In the genomic region with DNA sequence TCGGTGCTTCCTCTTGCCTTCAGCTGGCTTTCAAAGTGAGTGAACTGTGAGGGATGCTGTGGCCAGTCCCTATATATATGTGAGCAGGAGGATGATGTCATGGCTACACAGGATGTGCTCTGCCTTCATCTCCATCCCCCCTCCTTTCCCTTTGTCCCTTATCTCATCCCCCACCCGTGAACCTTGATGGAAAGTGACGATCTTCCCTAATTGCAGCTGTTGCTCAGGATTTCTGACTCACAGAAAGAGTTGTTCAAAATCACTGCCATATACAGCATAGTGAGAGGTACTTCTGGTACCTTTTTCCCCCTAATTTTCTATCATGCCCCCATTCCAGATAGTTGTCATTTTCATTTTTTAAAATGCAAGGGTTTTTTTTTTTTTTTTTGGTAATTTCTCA, we compare ENCODE assay signal across 21 mouse cellular contexts. TPM values are rescaled to one million over a fixed set of nuclear protein-coding genes. Genes with fewer than 3 reads are reported as not detected.
DNase-seq lines count a peak whose midpoint lies in the region; ATAC-seq and TF ChIP-seq lines count a peak whose summit lies in the region.
"Had no signal": no experiment of that assay in that cellular context is flagged by ENCODE, and none has a peak within 500 bp of the region (broad histone marks: within the 10 kb centered on the region; RNA-seq: fewer than 3 reads in every experiment).

A gene (minus strand): TSS at position 101 of the 400 bp plus-strand sequence.

- no peaks in the 10 kb centered on the region for H3K27me3 ChIP-seq in heart, embryonic 15.5 days
- H3K27me3 ChIP-seq in neural tube, embryonic 15.5 days (replicated peaks) = no peaks in the 10 kb centered on the region
- H3K27me3 ChIP-seq: hindbrain, embryonic 15.5 days; liver, embryonic 15.5 days; stomach, embryonic 15.5 days had no signal

- no peak within 1 kb of the TSS for H3K4me2 ChIP-seq in heart, embryonic 15.5 days
- no peak within 1 kb of the TSS for H3K4me2 ChIP-seq in neural tube, embryonic 15.5 days
- H3K4me2 ChIP-seq: hindbrain, embryonic 15.5 days; limb, embryonic 13.5 days; liver, embryonic 15.5 days; stomach, embryonic 15.5 days had no signal

- H3K4me1 ChIP-seq in heart, embryonic 15.5 days (replicated peaks) = no peaks in the 10 kb centered on the region
- H3K4me1 ChIP-seq in neural tube, embryonic 15.5 days = no peaks in the 10 kb centered on the region
- H3K4me1 ChIP-seq: hindbrain, embryonic 15.5 days; limb, embryonic 13.5 days; liver, embryonic 15.5 days; stomach, embryonic 15.5 days had no signal

- no peak for ATAC-seq in heart, embryonic 15.5 days (replicated peaks; ENCODE audit: insufficient number of reproducible peaks, insufficient read depth, low FRiP score, low read depth)
- no peak for ATAC-seq in neural tube, embryonic 15.5 days (ENCODE audit: low FRiP score)
- ATAC-seq: CD4-positive, CD25-positive, alpha-beta regulatory T cell, adult 4 months had no signal

- 9% methylated on average over 3 of the region's 3 CpGs for WGBS in heart, embryonic 15.5 days
- WGBS in neural tube, embryonic 15.5 days = 37% methylated on average over 3 of the region's 3 CpGs

- intact Hi-C loops in heart, postnatal 10 days (cut with DNase I) = no loop called here

- H3K4me3 ChIP-seq in heart, embryonic 15.5 days = no peak within 1 kb of the TSS
- H3K4me3 ChIP-seq in layer of hippocampus, adult 2 months = no peak within 1 kb of the TSS; the same call in 1 of the 2 replicates
- no peak within 1 kb of the TSS for H3K4me3 ChIP-seq in neural tube, embryonic 15.5 days (replicated peaks)
- H3K4me3 ChIP-seq: hindbrain, embryonic 15.5 days; limb, embryonic 13.5 days; liver, embryonic 15.5 days; stomach, embryonic 15.5 days had no signal

- no peaks in the 10 kb centered on the region for H3K36me3 ChIP-seq in heart, embryonic 15.5 days
- no peaks in the 10 kb centered on the region for H3K36me3 ChIP-seq in neural tube, embryonic 15.5 days
- H3K36me3 ChIP-seq: hindbrain, embryonic 15.5 days; limb, embryonic 13.5 days; liver, embryonic 15.5 days; stomach, embryonic 15.5 days had no signal

- TF ChIP-seq CTCF in layer of hippocampus, adult 2 months (conservative IDR thresholded peaks at IDR 0.05) = no peak

- H3K27ac ChIP-seq in heart, embryonic 15.5 days = no peak within 1 kb of the TSS
- H3K27ac ChIP-seq in layer of hippocampus, adult 2 months = no peak within 1 kb of the TSS
- no peak within 1 kb of the TSS for H3K27ac ChIP-seq in neural tube, embryonic 15.5 days (replicated peaks)
- H3K27ac ChIP-seq: hindbrain, embryonic 15.5 days; limb, embryonic 13.5 days; liver, embryonic 15.5 days; stomach, embryonic 15.5 days had no signal

- no peak for DNase-seq in heart, postnatal 10 days
- no peak for DNase-seq in layer of hippocampus, adult 8-10 months (ENCODE audit: low spot score in 2 of 2)
- DNase-seq in layer of hippocampus, adult 2 months (ENCODE audit: low spot score in 2 of 2) = no peak
- DNase-seq in neural tube, embryonic 10.5 days (ENCODE audit: extremely low spot score, low spot score) = no peak
- DNase-seq in lung, postnatal 4 days = no peak
- DNase-seq: adrenal gland, adult 2 months; cerebellum, adult 11 months; cerebellum, postnatal 25 days; kidney, adult 9 months; lung, postnatal 14 days; spleen, adult 18-20 months had no signal

- H3K9ac ChIP-seq in heart, embryonic 15.5 days = no peak within 1 kb of the TSS
- H3K9ac ChIP-seq in neural tube, embryonic 15.5 days (replicated peaks) = no peak within 1 kb of the TSS
- H3K9ac ChIP-seq: hindbrain, embryonic 15.5 days; limb, embryonic 13.5 days; liver, embryonic 15.5 days; stomach, embryonic 15.5 days had no signal

- no peaks in the 10 kb centered on the region for H3K9me3 ChIP-seq in heart, embryonic 15.5 days (replicated peaks)
- no peaks in the 10 kb centered on the region for H3K9me3 ChIP-seq in neural tube, embryonic 15.5 days (replicated peaks)
- H3K9me3 ChIP-seq: hindbrain, embryonic 15.5 days; limb, embryonic 13.5 days; liver, embryonic 15.5 days; stomach, embryonic 15.5 days had no signal

RNA-seq across cellular contexts. Expression of the gene that starts here (rescaled TPM):
- 8.6 and 12.2 TPM in 2 replicates for polyA plus RNA-seq in heart, embryonic 15.5 days (2015; fragmentation: Nextera tagmentation; extraction: Ambion mirVana)
- total RNA-seq in heart, postnatal 10 days (2021) = 1 to 10 TPM; 5.0 TPM
- 10 to 100 TPM; 13.1 to 17.0 (median 15.0) TPM for total RNA-seq in layer of hippocampus, adult 8-10 months (2022)
- total RNA-seq in layer of hippocampus, adult 2 months (2021) = 10 to 100 TPM in 1 of 2 experiments, 1 to 10 TPM in 1; 9.5 to 12.5 TPM
- 7.9 and 11.3 TPM in 2 replicates for polyA plus RNA-seq in neural tube, embryonic 15.5 days (2015; fragmentation: Nextera tagmentation; extraction: Ambion mirVana)
- total RNA-seq: adrenal gland, adult 2 months; gastrocnemius, adult 18-20 months; granulocyte monocyte progenitor cell, adult 5-6 weeks; MEL had no signal
- polyA plus RNA-seq: adrenal gland, adult 2 months; CD4-positive, CD25-positive, alpha-beta regulatory T cell, adult 4 months had no signal
